Mouse (Mus musculus) lung, adult 2 months (tissue): ENCODE data around the gene Vsx1.

Experiments
- CTCF ChIP-seq: fragments of 200-500 bp; IDR thresholded peaks from 2 replicates; pipeline ENCODE4 v1.5.1; 2011; ENCODE audit warnings: mild to moderate bottlenecking, low read length, control low read depth; ENCODE audit not compliant: insufficient read depth
- POLR2A ChIP-seq: fragments of 200-500 bp; IDR thresholded peaks from 2 replicates; pipeline ENCODE4 v1.6.1; 2011; ENCODE audit warnings: low read depth, mild to moderate bottlenecking, control low read depth, low read length, borderline replicate concordance; ENCODE audit errors: extremely low read depth

- TF ChIP-seq CTCF (no peak), POLR2A (no peak)
These were observed 24.8 kb downstream of the Vsx1 start for GRCm38 (mm10) chr2:150664152-150664920.
